25 mouse cellular contexts compared by ENCODE assay signal in genomic region chr19:59917901-59918613, GRCm38 (mm10).
"Had no signal": no experiment of that assay in that cellular context is flagged by ENCODE, and none has a peak within 500 bp of the region (broad histone marks: within the 10 kb centered on the region; RNA-seq: fewer than 3 reads in every experiment).

No protein-coding gene starts in this region.

- H3K27ac ChIP-seq: intestine, embryonic 15.5 days; layer of hippocampus, adult 2 months; limb, embryonic 12.5 days; limb, embryonic 15.5 days; liver, embryonic 15.5 days; lung, embryonic 15.5 days; midbrain, embryonic 12.5 days; midbrain, embryonic 15.5 days; neural tube, embryonic 12.5 days; neural tube, embryonic 15.5 days; stomach, postnatal 0 days had no signal

- H3K36me3 ChIP-seq: intestine, embryonic 15.5 days; limb, embryonic 12.5 days; limb, embryonic 15.5 days; liver, embryonic 15.5 days; lung, embryonic 15.5 days; midbrain, embryonic 12.5 days; midbrain, embryonic 15.5 days; neural tube, embryonic 12.5 days; neural tube, embryonic 15.5 days had no signal

- H3K9me3 ChIP-seq: intestine, embryonic 15.5 days; limb, embryonic 12.5 days; limb, embryonic 15.5 days; liver, embryonic 15.5 days; lung, embryonic 15.5 days; midbrain, embryonic 12.5 days; midbrain, embryonic 15.5 days; neural tube, embryonic 12.5 days; neural tube, embryonic 15.5 days had no signal

- H3K4me2 ChIP-seq: intestine, embryonic 15.5 days; limb, embryonic 12.5 days; limb, embryonic 15.5 days; liver, embryonic 11.5 days; liver, embryonic 15.5 days; lung, embryonic 15.5 days; midbrain, embryonic 12.5 days; midbrain, embryonic 15.5 days; neural tube, embryonic 12.5 days; neural tube, embryonic 15.5 days had no signal

- H3K4me1 ChIP-seq: intestine, embryonic 15.5 days; limb, embryonic 15.5 days; lung, embryonic 15.5 days; midbrain, embryonic 15.5 days; neural tube, embryonic 12.5 days had no signal

- H3K9ac ChIP-seq: intestine, embryonic 15.5 days; limb, embryonic 12.5 days; limb, embryonic 15.5 days; liver, embryonic 15.5 days; lung, embryonic 15.5 days; midbrain, embryonic 12.5 days; midbrain, embryonic 15.5 days; neural tube, embryonic 12.5 days; neural tube, embryonic 15.5 days had no signal

- H3K27me3 ChIP-seq: intestine, embryonic 15.5 days; limb, embryonic 12.5 days; limb, embryonic 15.5 days; liver, embryonic 15.5 days; lung, embryonic 15.5 days; midbrain, embryonic 12.5 days; midbrain, embryonic 15.5 days; neural tube, embryonic 12.5 days; neural tube, embryonic 15.5 days had no signal

- DNase-seq: kidney, adult 11 months; kidney, adult 8-10 months; layer of hippocampus, adult 9-11 months; left cerebral cortex, postnatal 4 days; lung, adult 18-20 months; lung, postnatal 10 days; lung, postnatal 36 days; right cerebral cortex, adult 18-20 months; right cerebral cortex, postnatal 14 days; right cerebral cortex, postnatal 4 days; thymus, adult 2 months; thymus, postnatal 14 days; thymus, postnatal 4 days had no signal

- ATAC-seq: intestine, embryonic 15.5 days; midbrain, embryonic 15.5 days had no signal

- H3K4me3 ChIP-seq: intestine, embryonic 15.5 days; layer of hippocampus, adult 2 months; limb, embryonic 12.5 days; limb, embryonic 15.5 days; liver, embryonic 15.5 days; lung, embryonic 15.5 days; midbrain, embryonic 12.5 days; midbrain, embryonic 15.5 days; neural tube, embryonic 12.5 days; neural tube, embryonic 15.5 days had no signal
